Mouse (Mus musculus) induced T-regulatory cell, adult 2 months (primary cell): Measurements from ENCODE around the gene Sult1b1.
"Not testable (repeated sequence)": the region's sequence is repeated elsewhere in the genome, so short reads cannot be mapped to it uniquely, and the experiment has no call there.

Experiments
- DNase-seq: peaks from one replicate; pipeline ENCODE4 v3.0.0-alpha.2; 2012; ENCODE audit warnings: low read depth

Sult1b1 gene

DNA sequence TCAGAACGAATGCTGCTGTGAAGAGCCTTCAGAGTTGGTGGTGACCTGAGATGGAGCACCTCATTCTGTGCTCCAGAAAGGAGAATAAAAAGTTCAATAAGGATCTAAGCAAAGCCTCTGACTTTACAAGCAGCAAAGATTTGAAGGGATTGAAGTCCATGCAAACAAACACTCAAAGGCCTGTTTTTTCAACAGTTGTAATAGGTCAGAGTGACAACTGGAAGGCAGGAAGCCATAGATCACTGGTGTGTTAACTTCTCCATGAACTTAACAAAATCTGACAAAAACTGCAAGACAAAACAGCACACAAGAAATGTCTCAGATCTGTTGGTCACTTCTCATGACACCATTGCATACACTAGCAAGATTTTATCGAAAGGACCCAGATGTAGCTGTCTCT is at the start of gene Sult1b1:
TSS of gene Sult1b1 (minus strand) at position 85 of the 400 bp plus-strand sequence.
- DNase-seq, result no peak

GRCm38 (mm10) chr5:87580389-87580788 is 42.4 kb upstream of the Sult1b1 start:
- DNase-seq, result no peak

GRCm38 (mm10) chr5:87574174-87574573 is 36.2 kb upstream of the Sult1b1 start:
- no peak for DNase-seq

DNA sequence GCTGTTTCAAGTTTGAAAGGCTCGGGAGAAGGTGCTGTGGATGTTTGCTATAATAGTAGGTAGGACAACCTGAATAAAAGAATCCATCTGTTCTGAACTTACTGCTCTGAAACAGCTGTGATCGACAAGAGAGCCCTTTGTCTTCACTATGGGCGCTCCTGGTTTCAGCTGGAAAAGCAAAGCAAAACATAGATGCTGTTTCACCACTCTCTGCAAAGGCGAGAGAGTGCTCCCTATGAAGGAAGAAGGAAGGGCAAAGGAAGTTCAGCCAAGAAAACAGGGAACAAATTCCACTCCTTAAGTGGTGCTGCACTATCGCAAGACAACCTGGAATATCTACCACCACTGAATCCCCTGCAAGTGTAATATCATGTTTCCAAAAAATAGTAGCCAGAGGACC is 35.5 kb upstream of the Sult1b1 start:
- no peak for DNase-seq

GRCm38 (mm10) chr5:87572781-87573180 is 34.8 kb upstream of the Sult1b1 start:
- DNase-seq, result no peak

- no peak for DNase-seq
Measured at GRCm38 (mm10) chr5:87568845-87569244, 30.9 kb upstream of the Sult1b1 start, which contains the start of gene Sult1d1. Gene Sult1d1, minus strand, starts transcription at chr5:87569027.

GRCm38 (mm10) chr5:87567306-87567705 is 29.3 kb upstream of the Sult1b1 start:
- no peak for DNase-seq

DNA sequence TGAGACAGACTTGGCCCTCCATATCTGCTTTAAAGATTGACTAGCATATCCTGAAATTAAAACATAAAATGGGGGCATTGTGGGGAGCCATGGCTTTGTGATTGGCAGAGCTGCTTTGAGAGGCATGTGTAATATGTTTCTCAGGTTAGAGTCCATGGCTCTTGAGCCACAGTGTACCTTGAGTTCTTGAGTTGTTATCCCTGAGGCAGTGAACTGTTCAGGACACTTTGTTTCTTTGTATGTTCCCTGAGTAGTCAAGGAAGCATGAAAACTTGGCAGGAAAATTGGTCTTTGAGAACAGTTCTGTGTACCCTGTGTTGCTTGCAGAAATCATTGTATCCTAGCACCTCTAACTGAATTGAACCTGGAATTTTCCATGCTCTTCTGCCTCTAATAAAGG is 25.0 kb upstream of the Sult1b1 start:
- DNase-seq, result no peak

- no peak for DNase-seq
Measured at GRCm38 (mm10) chr5:87562526-87562925, 24.5 kb upstream of the Sult1b1 start.

GRCm38 (mm10) chr5:87560145-87560544 is 22.1 kb upstream of the Sult1b1 start:
- no peak for DNase-seq

- DNase-seq, result no peak
Measured at GRCm38 (mm10) chr5:87550935-87551334, 12.9 kb upstream of the Sult1b1 start.

DNA sequence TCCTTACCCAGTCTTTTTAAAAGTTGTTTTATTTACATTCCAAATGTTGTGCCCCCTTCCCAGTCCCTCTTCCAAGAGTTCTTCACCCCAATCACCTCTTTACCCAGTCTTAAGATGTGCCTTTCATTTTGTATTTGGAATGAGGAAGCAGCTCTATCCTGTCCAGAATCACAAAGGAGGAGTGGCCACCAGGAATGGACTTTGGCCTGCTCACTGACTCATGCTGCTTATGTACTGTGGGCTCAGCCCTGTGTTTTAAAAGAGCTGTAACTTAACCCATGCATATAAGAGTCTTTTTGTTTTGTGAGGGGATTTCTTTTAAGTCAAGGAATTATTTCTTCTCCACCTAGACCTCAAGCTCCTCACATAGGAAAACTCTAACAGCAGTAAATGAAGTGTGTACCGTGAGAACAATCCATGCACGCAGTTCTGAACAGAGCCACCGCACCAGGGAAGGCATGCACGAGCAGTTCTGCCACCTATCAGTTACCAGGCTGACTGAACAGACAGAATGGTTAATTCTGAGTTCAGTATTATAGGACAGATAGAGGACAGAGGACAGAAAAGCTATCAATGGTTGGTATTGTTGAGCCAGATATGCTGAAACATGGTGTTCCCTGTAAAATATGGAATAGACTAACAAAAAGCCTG is 1.9 kb downstream of the Sult1b1 start:
- no peak for DNase-seq

DNA sequence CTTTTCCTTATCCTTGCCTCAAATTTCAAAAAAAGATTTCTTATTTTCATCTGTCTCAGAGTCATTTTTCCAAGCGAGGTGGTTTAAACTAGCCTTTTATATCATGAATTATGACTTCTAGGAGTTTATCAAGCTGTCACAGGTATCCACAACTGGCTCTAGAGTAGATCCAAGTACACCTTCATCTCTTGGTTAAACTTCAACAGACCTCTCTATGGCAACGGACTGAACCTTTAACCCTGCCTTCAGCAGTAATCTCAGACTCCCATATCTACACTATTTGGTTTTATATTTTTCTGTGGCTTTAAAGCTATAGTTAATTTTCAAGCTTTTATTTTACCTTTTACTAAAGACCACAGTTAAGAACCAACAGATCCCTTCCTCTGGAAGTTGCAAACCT is 5.7 kb downstream of the Sult1b1 start:
- DNase-seq, result no peak

DNA sequence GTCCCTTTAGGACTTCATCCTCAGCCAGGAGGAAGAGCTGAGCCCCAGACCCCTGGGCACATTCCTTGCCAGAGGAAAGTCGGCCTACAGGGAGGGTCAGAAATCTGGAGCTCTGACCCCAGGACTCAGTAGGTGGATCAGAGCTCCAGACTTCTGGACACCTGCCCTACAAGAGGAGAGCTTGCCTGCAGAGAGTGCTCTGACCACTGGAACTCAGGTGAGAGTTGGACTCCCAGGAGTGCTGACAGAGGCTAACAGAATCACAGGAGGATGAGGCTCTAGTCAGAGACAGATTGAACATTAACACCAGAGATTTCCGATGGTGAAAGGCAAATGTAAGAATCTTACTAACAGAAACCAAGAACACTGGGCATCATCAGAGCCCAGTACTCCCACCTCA is 14.4 kb downstream of the Sult1b1 start:
- DNase-seq, result not testable (repeated sequence)

DNA sequence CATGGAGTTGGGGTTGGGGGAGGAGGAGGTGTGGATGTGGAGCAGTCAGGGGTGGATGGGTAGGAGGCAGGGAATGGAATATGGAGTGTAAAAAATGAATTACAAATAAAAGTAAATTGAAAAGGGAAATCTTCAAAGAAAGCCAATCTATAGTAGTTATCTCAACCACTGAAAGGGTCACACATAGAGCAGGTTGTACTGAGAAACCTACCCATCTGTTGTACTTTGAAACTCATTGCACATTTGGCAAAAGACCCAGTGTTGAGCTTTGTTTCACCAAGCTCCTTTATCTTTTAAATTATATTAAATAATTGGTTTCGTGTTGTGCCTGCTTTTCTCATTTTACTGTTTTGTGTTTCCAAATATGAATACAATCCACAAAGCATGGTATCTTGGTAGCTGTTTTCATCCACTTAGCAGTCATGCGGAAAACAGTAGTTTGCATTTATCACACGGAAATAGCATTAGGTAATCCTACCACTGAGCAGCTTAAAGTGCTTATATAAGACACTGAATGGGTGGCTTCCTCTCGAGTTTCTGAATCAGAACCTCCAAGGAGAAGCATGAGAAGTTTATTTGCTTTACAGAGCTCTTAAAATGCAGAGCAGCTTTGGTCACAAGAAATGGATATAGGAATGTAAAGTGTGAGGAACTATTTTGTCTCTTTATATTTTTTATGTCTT is 32.1 kb downstream of the Sult1b1 start:
- DNase-seq, result no peak

GRCm38 (mm10) chr5:87502687-87503086 is 35.3 kb downstream of the Sult1b1 start:
- DNase-seq, result no peak

- no peak for DNase-seq
Measured at GRCm38 (mm10) chr5:87499341-87499740, 38.7 kb downstream of the Sult1b1 start.

GRCm38 (mm10) chr5:87498936-87499335 is 39.1 kb downstream of the Sult1b1 start:
- DNase-seq, result no peak

GRCm38 (mm10) chr5:87490771-87491170 is 47.2 kb downstream of the Sult1b1 start, which contains the start of gene Ugt2a1:
Gene Ugt2a1, minus strand, starts transcription at chr5:87490871.
- no peak for DNase-seq

- DNase-seq, result not testable (repeated sequence)
Measured at GRCm38 (mm10) chr5:87486706-87487105, 51.3 kb downstream of the Sult1b1 start, which contains the start of gene Gm43638. Gene Gm43638, minus strand, starts transcription at chr5:87486806.

GRCm38 (mm10) chr5:87482160-87482559 is 55.8 kb downstream of the Sult1b1 start, which contains the start of gene Ugt2a2:
Gene Ugt2a2, minus strand, starts transcription at chr5:87482260.
- no peak for DNase-seq
